ENCODE assay signal across 8 mouse cellular contexts in genomic region chr11:102555400-102556030, GRCm38 (mm10). TPM values are rescaled to one million over a fixed set of nuclear protein-coding genes. Genes with fewer than 3 reads are reported as not detected.
DNase-seq lines count a peak whose midpoint lies in the region; ATAC-seq and TF ChIP-seq lines count a peak whose summit lies in the region.

No protein-coding gene starts in this region.

- TF ChIP-seq CTCF in liver, adult 2 months (IDR thresholded peaks at IDR 0.05; ENCODE audit: low read depth, low read length) = no peak

- peak overlapping the region; percentile 99 for H3K9ac ChIP-seq in lung, embryonic 15.5 days
- peak overlapping the region; percentile 99 for H3K9ac ChIP-seq in forebrain, embryonic 15.5 days (replicated peaks)
- H3K9ac ChIP-seq in liver, adult 2 months (ENCODE audit: low read depth, low read length) = peak overlapping the region; percentile 93
- peak overlapping the region; percentile 98 for H3K9ac ChIP-seq in stomach, embryonic 14.5 days (replicated peaks; ENCODE audit: low read depth, low read length)

- DNase-seq in adrenal gland, postnatal 25 days = peak; percentile 48
- DNase-seq in adrenal gland, adult 8-10 months = no peak
- no peak for DNase-seq in lung, postnatal 14 days
- no peak for DNase-seq in liver, adult 2 months (ENCODE audit: extremely low read depth, low read depth, low spot score)
- DNase-seq in natural killer cell, adult 2 months (ENCODE audit: low spot score in 2 of 2) = no peak

- H3K4me3 ChIP-seq in lung, embryonic 15.5 days = peak overlapping the region; percentile 97
- peak overlapping the region; percentile 98 for H3K4me3 ChIP-seq in forebrain, embryonic 15.5 days
- peak overlapping the region; percentile 94 for H3K4me3 ChIP-seq in liver, adult 2 months (ENCODE audit: insufficient read depth, low read depth, low read length)
- peak overlapping the region; percentile 100 for H3K4me3 ChIP-seq in stomach, embryonic 14.5 days (ENCODE audit: low read depth, low read length)

- ATAC-seq in lung, embryonic 15.5 days (ENCODE audit: borderline replicate concordance, extremely low read depth, low FRiP score, low TSS enrichment) = peak; percentile 37; the same call in 1 of the 2 replicates
- peak; percentile 74 for ATAC-seq in forebrain, embryonic 15.5 days (replicated peaks)
- peak; percentile 40; the same call in 1 of the 2 replicates for ATAC-seq in stomach, embryonic 14.5 days (ENCODE audit: insufficient number of reproducible peaks, insufficient read depth, low FRiP score, low read depth)

- peaks cover 19% of the 10 kb centered on the region for H3K4me1 ChIP-seq in lung, embryonic 15.5 days
- peaks cover 40% of the 10 kb centered on the region for H3K4me1 ChIP-seq in forebrain, embryonic 15.5 days
- H3K4me1 ChIP-seq in liver, adult 2 months (ENCODE audit: control insufficient read depth, insufficient read depth, low read length) = peaks cover 10% of the 10 kb centered on the region
- peaks cover 13% of the 10 kb centered on the region for H3K4me1 ChIP-seq in stomach, embryonic 14.5 days (ENCODE audit: control insufficient read depth, insufficient read depth, low read length)

- H3K27ac ChIP-seq in lung, embryonic 15.5 days = peak overlapping the region; percentile 93
- peak overlapping the region; percentile 94 for H3K27ac ChIP-seq in forebrain, embryonic 15.5 days (replicated peaks)
- H3K27ac ChIP-seq in liver, adult 2 months (replicated peaks; ENCODE audit: insufficient read depth, low read depth, low read length) = peak overlapping the region; percentile 86
- peak overlapping the region; percentile 94 for H3K27ac ChIP-seq in stomach, embryonic 14.5 days (ENCODE audit: low read length)

- WGBS in lung, embryonic 15.5 days = under 1% methylated on average over 38 of the region's 39 CpGs
- 0% methylated on average over 36 of the region's 39 CpGs for WGBS in forebrain, embryonic 15.5 days
- under 1% methylated on average over 39 of the region's 39 CpGs for WGBS in liver, adult 2 months
- WGBS in stomach, embryonic 14.5 days = under 1% methylated on average over 38 of the region's 39 CpGs

- H3K79me2 ChIP-seq in liver, adult 2 months (ENCODE audit: control insufficient read depth, insufficient read depth, low read length) = peaks cover 26% of the 10 kb centered on the region; the same call in 1 of the 2 replicates

- no peaks in the 10 kb centered on the region for H3K9me3 ChIP-seq in lung, embryonic 15.5 days
- no peaks in the 10 kb centered on the region for H3K9me3 ChIP-seq in forebrain, embryonic 15.5 days
- no peaks in the 10 kb centered on the region for H3K9me3 ChIP-seq in stomach, embryonic 14.5 days (ENCODE audit: control insufficient read depth, low read depth, low read length)

- H3K27me3 ChIP-seq in lung, embryonic 15.5 days = 0 out of 2 replicates have a peak, but pooled peaks cover 3% of the 10 kb centered on the region
- H3K27me3 ChIP-seq in forebrain, embryonic 15.5 days = no peaks in the 10 kb centered on the region
- no peaks in the 10 kb centered on the region for H3K27me3 ChIP-seq in liver, adult 2 months (ENCODE audit: control insufficient read depth, insufficient read depth, low read length)
- H3K27me3 ChIP-seq in stomach, embryonic 14.5 days (ENCODE audit: control insufficient read depth, insufficient read depth, low read length) = no peaks in the 10 kb centered on the region

- TF ChIP-seq POLR2A in liver, adult 2 months (IDR thresholded peaks at IDR 0.05; ENCODE audit: extremely low read depth, insufficient read depth, low read length) = no peak

- peak overlapping the region; percentile 73 for H3K4me2 ChIP-seq in lung, embryonic 15.5 days
- peak overlapping the region; percentile 76 for H3K4me2 ChIP-seq in forebrain, embryonic 15.5 days (replicated peaks)
- peak overlapping the region; percentile 54 for H3K4me2 ChIP-seq in stomach, embryonic 14.5 days (replicated peaks; ENCODE audit: low read depth, low read length)

- no peaks in the 10 kb centered on the region for H3K36me3 ChIP-seq in lung, embryonic 15.5 days
- H3K36me3 ChIP-seq in forebrain, embryonic 15.5 days = no peaks in the 10 kb centered on the region
- H3K36me3 ChIP-seq in liver, adult 2 months (ENCODE audit: control insufficient read depth, insufficient read depth, low read length) = no peaks in the 10 kb centered on the region
- no peaks in the 10 kb centered on the region for H3K36me3 ChIP-seq in stomach, embryonic 14.5 days (ENCODE audit: control insufficient read depth, insufficient read depth, low read length)

RNA-seq across cellular contexts. Expression of gene Gpatch8, which starts 0.7 kb away (rescaled TPM):
- total RNA-seq in adrenal gland, postnatal 25 days (2021) = 32.2 and 33.4 TPM in 2 replicates
- 10 to 100 TPM; 29.2 to 48.9 (median 35.7) TPM for total RNA-seq in adrenal gland, adult 8-10 months (2022)
- polyA plus RNA-seq in lung, embryonic 15.5 days (2015; fragmentation: Nextera tagmentation; extraction: Ambion mirVana) = 44.6 and 49.7 TPM in 2 replicates
- 77.6 and 80.8 TPM in 2 replicates for polyA plus RNA-seq in forebrain, embryonic 15.5 days (2015; fragmentation: Nextera tagmentation; extraction: Ambion mirVana)
- 9.2 TPM in 2 replicates for total RNA-seq in liver, adult 2 months (2014; rRNA removed)
- polyA plus RNA-seq in liver, adult 2 months (2012; rRNA removed) = 5.1 and 6.0 TPM in 2 replicates
- polyA plus RNA-seq in stomach, embryonic 14.5 days (2014; fragmentation: Nextera tagmentation; extraction: Ambion mirVana) = 55.4 and 64.7 TPM in 2 replicates

RNA-seq across cellular contexts. Expression of gene Gm11627, which starts 23.7 kb away (rescaled TPM):
- not detected in 2 replicates for total RNA-seq in adrenal gland, postnatal 25 days (2021)
- total RNA-seq in adrenal gland, adult 8-10 months (2022) = under 1 TPM in 1 of 4 experiments, not detected in 3; 0.75 TPM
- polyA plus RNA-seq in lung, embryonic 15.5 days (2015; fragmentation: Nextera tagmentation; extraction: Ambion mirVana) = 16.1 and 20.3 TPM in 2 replicates
- polyA plus RNA-seq in forebrain, embryonic 15.5 days (2015; fragmentation: Nextera tagmentation; extraction: Ambion mirVana) = 8.2 and 10.1 TPM in 2 replicates
- total RNA-seq in liver, adult 2 months (2014; rRNA removed) = not detected in 2 replicates
- not detected in 2 replicates for polyA plus RNA-seq in liver, adult 2 months (2012; rRNA removed)
- 15.9 and 18.9 TPM in 2 replicates for polyA plus RNA-seq in stomach, embryonic 14.5 days (2014; fragmentation: Nextera tagmentation; extraction: Ambion mirVana)

RNA-seq across cellular contexts. Expression of gene Fzd2, which starts 48.7 kb away (rescaled TPM):
- 3.8 and 4.9 TPM in 2 replicates for total RNA-seq in adrenal gland, postnatal 25 days (2021)
- 1 to 10 TPM; 4.8 to 6.9 (median 5.7) TPM for total RNA-seq in adrenal gland, adult 8-10 months (2022)
- 35.9 and 38.1 TPM in 2 replicates for polyA plus RNA-seq in lung, embryonic 15.5 days (2015; fragmentation: Nextera tagmentation; extraction: Ambion mirVana)
- 18.4 and 20.3 TPM in 2 replicates for polyA plus RNA-seq in forebrain, embryonic 15.5 days (2015; fragmentation: Nextera tagmentation; extraction: Ambion mirVana)
- total RNA-seq in liver, adult 2 months (2014; rRNA removed) = 0.07 and 0.09 TPM in 2 replicates
- polyA plus RNA-seq in liver, adult 2 months (2012; rRNA removed) = 0.19 and 0.24 TPM in 2 replicates
- 30.5 and 30.6 TPM in 2 replicates for polyA plus RNA-seq in stomach, embryonic 14.5 days (2014; fragmentation: Nextera tagmentation; extraction: Ambion mirVana)

Comparison
In these comparisons a context has a peak if more than half of its experiments do, and no peak if none do; other contexts are left out.
1. RNA of gene Fzd2, which starts 48.7 kb away (polyA plus RNA-seq): 35.9 to 38.1 TPM in lung, embryonic 15.5 days, 30.5 to 30.6 TPM in stomach, embryonic 14.5 days and 18.4 to 20.3 TPM in forebrain, embryonic 15.5 days; 0.19 to 0.24 TPM in liver, adult 2 months; every median in the first group is over 10 times any median in the second.
2. Peak in every context shown above with its lines, with median percentiles within 50 percentile points of each other: ATAC-seq, H3K27ac ChIP-seq, H3K4me2 ChIP-seq, H3K4me3 ChIP-seq and H3K9ac ChIP-seq.